Mouse (Mus musculus) hindbrain, embryonic 15.5 days (tissue): Measurements from ENCODE around the gene 4930519P11Rik. TPM values are rescaled to one million over a fixed set of nuclear protein-coding genes. Genes with fewer than 3 reads are reported as not detected.

ENCODE experiments used
- ATAC-seq: fragments of 200-750 bp; cut with Nextera tagmentation; 2 replicates; pipeline ENCODE4 v1.8.0; 2017; ENCODE audit warnings: low read depth, moderate number of reproducible peaks, moderate TSS enrichment; ENCODE audit not compliant: low FRiP score
- H3K27ac ChIP-seq: fragments of 300-500 bp; sonication (generic); replicated peaks from 2 replicates; pipeline ENCODE4 v1.5.1; 2015; ENCODE audit warnings: mild to moderate bottlenecking, inconsistent platforms
- H3K27me3 ChIP-seq: fragments of 300-500 bp; sonication (generic); 2 replicates; pipeline ENCODE4 v1.6.1; 2015; ENCODE audit warnings: control low read depth, inconsistent platforms
- H3K36me3 ChIP-seq: fragments of 300-500 bp; sonication (generic); 2 replicates; pipeline ENCODE4 v1.6.1; 2015; ENCODE audit warnings: control low read depth, inconsistent platforms
- H3K4me1 ChIP-seq: fragments of 300-500 bp; sonication (generic); replicated peaks from 2 replicates; pipeline ENCODE4 v1.6.1; 2015; ENCODE audit warnings: control low read depth, inconsistent platforms
- H3K4me2 ChIP-seq: fragments of 300-500 bp; sonication (generic); 2 replicates; pipeline ENCODE4 v1.6.1; 2015; ENCODE audit warnings: moderate library complexity, mild to moderate bottlenecking, inconsistent platforms
- H3K4me3 ChIP-seq: fragments of 300-500 bp; sonication (generic); 2 replicates; pipeline ENCODE4 v1.5.1; 2015; ENCODE audit warnings: mild to moderate bottlenecking, inconsistent platforms
- H3K9ac ChIP-seq: fragments of 300-500 bp; sonication (generic); 2 replicates; pipeline ENCODE4 v1.6.1; 2015; ENCODE audit warnings: inconsistent platforms
- H3K9me3 ChIP-seq: fragments of 300-500 bp; sonication (generic); 2 replicates; pipeline ENCODE4 v1.6.1; 2016; ENCODE audit warnings: control low read depth, inconsistent platforms
- WGBS: fragments of 180-500 bp; shearing (Covaris S2); methylation state at CpG from one replicate; pipeline ENCODE4 v1.1.7; 2015; 5-methylcytosine and 5-hydroxymethylcytosine counted together
- polyA plus RNA-seq: library from polyadenylated mRNA; unstranded; fragments of >200 nt; fragmentation: Nextera tagmentation; extraction: Ambion mirVana; gene quantifications from 2 replicates; pipeline ENCODE4 v1.2.1, GENCODE M21; 2015

4930519P11Rik gene
- polyA plus RNA-seq = 0.76 and 0.79 TPM in 2 replicates

- Histone ChIP-seq H3K27me3 (no peaks in the 10 kb centered on the region), H3K4me3 (peak within 1 kb of the TSS; percentile 67), H3K9me3 (no peaks in the 10 kb centered on the region), H3K9ac (peak within 1 kb of the TSS; percentile 75), H3K27ac (peak within 1 kb of the TSS; percentile 99), H3K36me3 (no peaks in the 10 kb centered on the region), H3K4me1 (peaks cover 28% of the 10 kb centered on the region), H3K4me2 (peak within 1 kb of the TSS; percentile 78)
- peak; percentile 95 for ATAC-seq
- WGBS = under 1% methylated on average over 83 of the region's 98 CpGs
Observed at GRCm38 (mm10) chr2:154613118-154614115, at the start of gene 4930519P11Rik, which contains the start of gene Zfp341. Gene 4930519P11Rik (minus strand): TSS chr2:154613437. Gene Zfp341 (plus strand): TSS chr2:154613297.

- peak overlapping the region; percentile 84 for H3K4me2 ChIP-seq
- WGBS = 87% methylated on average over 5 of the region's 5 CpGs
- ATAC-seq = no peak
- peaks cover 31% of the 10 kb centered on the region for H3K4me1 ChIP-seq
- H3K27me3 ChIP-seq = no peaks in the 10 kb centered on the region
- H3K9me3 ChIP-seq = no peaks in the 10 kb centered on the region
- no peak overlapping the region for H3K9ac ChIP-seq
- no peaks in the 10 kb centered on the region; the same call in 1 of the 2 replicates for H3K36me3 ChIP-seq
- H3K27ac ChIP-seq = no peak overlapping the region
- 0 out of 2 replicates have a peak overlapping the region, but pooled peaks have one; percentile 3 for H3K4me3 ChIP-seq
Observed at GRCm38 (mm10) chr2:154659531-154660074, 46.4 kb upstream of the 4930519P11Rik start.

- Histone ChIP-seq H3K27ac (no peak overlapping the region), H3K36me3 (no peaks in the 10 kb centered on the region; the same call in 1 of the 2 replicates), H3K4me1 (peaks cover 31% of the 10 kb centered on the region), H3K9me3 (no peaks in the 10 kb centered on the region), H3K4me2 (peak overlapping the region; percentile 84), H3K4me3 (0 out of 2 replicates have a peak overlapping the region, but pooled peaks have one; percentile 3), H3K27me3 (no peaks in the 10 kb centered on the region), H3K9ac (0 out of 2 replicates have a peak overlapping the region, but pooled peaks have one; percentile 97)
- ATAC-seq = no peak
- 76% methylated on average over 4 of the region's 4 CpGs for WGBS
Observed at GRCm38 (mm10) chr2:154659070-154659469, 45.8 kb upstream of the 4930519P11Rik start.

- Histone ChIP-seq H3K27ac (peak overlapping the region; percentile 80), H3K9me3 (no peaks in the 10 kb centered on the region), H3K4me3 (peak overlapping the region; percentile 95), H3K4me2 (peak overlapping the region; percentile 84), H3K4me1 (peaks cover 31% of the 10 kb centered on the region), H3K9ac (peak overlapping the region; percentile 97), H3K27me3 (no peaks in the 10 kb centered on the region), H3K36me3 (no peaks in the 10 kb centered on the region; the same call in 1 of the 2 replicates)
- ATAC-seq = no peak
- 20% methylated on average over 12 of the region's 12 CpGs for WGBS
Observed at GRCm38 (mm10) chr2:154657486-154658237, 44.4 kb upstream of the 4930519P11Rik start.

- ATAC-seq = peak; percentile 100
- H3K4me1 ChIP-seq = peaks cover 31% of the 10 kb centered on the region
- H3K27ac ChIP-seq = peak overlapping the region; percentile 80
- under 1% methylated on average over 62 of the region's 67 CpGs for WGBS
- no peaks in the 10 kb centered on the region for H3K27me3 ChIP-seq
- H3K9ac ChIP-seq = peak overlapping the region; percentile 97
- peak overlapping the region; percentile 95 for H3K4me3 ChIP-seq
- H3K4me2 ChIP-seq = peak overlapping the region; percentile 84
- H3K36me3 ChIP-seq = no peaks in the 10 kb centered on the region; the same call in 1 of the 2 replicates
- no peaks in the 10 kb centered on the region for H3K9me3 ChIP-seq
Observed at GRCm38 (mm10) chr2:154656710-154657485, 43.7 kb upstream of the 4930519P11Rik start.

GRCm38 (mm10) chr2:154655878-154656414 is 42.7 kb upstream of the 4930519P11Rik start:
- Histone ChIP-seq H3K4me1 (peaks cover 31% of the 10 kb centered on the region), H3K9me3 (no peaks in the 10 kb centered on the region), H3K27me3 (no peaks in the 10 kb centered on the region), H3K27ac (no peak overlapping the region; the same call in 1 of the 2 replicates), H3K36me3 (no peaks in the 10 kb centered on the region), H3K4me2 (peak overlapping the region; percentile 49), H3K4me3 (peak overlapping the region; percentile 95; the same call in 1 of the 2 replicates), H3K9ac (no peak overlapping the region)
- ATAC-seq = no peak
- WGBS = 83% methylated on average over 2 of the region's 2 CpGs

- Histone ChIP-seq H3K36me3 (no peaks in the 10 kb centered on the region), H3K9ac (no peak overlapping the region), H3K9me3 (no peaks in the 10 kb centered on the region), H3K4me2 (no peak overlapping the region), H3K4me3 (no peak overlapping the region), H3K4me1 (peaks cover 25% of the 10 kb centered on the region), H3K27me3 (no peaks in the 10 kb centered on the region), H3K27ac (no peak overlapping the region)
- ATAC-seq = no peak
- WGBS = 95% methylated on average over 12 of the region's 12 CpGs
Observed at GRCm38 (mm10) chr2:154654976-154655375, 41.7 kb upstream of the 4930519P11Rik start.

- Histone ChIP-seq H3K9ac (no peak within 1 kb of the TSS), H3K27ac (no peak within 1 kb of the TSS), H3K27me3 (no peaks in the 10 kb centered on the region), H3K4me3 (no peak within 1 kb of the TSS), H3K4me1 (peaks cover 2% of the 10 kb centered on the region; the same call in 1 of the 2 replicates), H3K9me3 (no peaks in the 10 kb centered on the region), H3K36me3 (0 out of 2 replicates have a peak, but pooled peaks cover 1% of the 10 kb centered on the region), H3K4me2 (no peak within 1 kb of the TSS)
- 66% methylated on average over 8 of the region's 8 CpGs for WGBS
- ATAC-seq = no peak
Observed at GRCm38 (mm10) chr2:154651363-154651762, 38.1 kb upstream of the 4930519P11Rik start, which contains the start of gene Chmp4b. Gene Chmp4b (plus strand): TSS chr2:154651705.

GRCm38 (mm10) chr2:154650404-154650803 is 37.2 kb upstream of the 4930519P11Rik start:
- WGBS = 78% methylated on average over 3 of the region's 3 CpGs
- peaks cover 10% of the 10 kb centered on the region for H3K36me3 ChIP-seq

GRCm38 (mm10) chr2:154648086-154648485 is 34.8 kb upstream of the 4930519P11Rik start:
- H3K9ac ChIP-seq = no peak overlapping the region
- WGBS = 28% methylated on average over 3 of the region's 3 CpGs
- no peaks in the 10 kb centered on the region for H3K4me1 ChIP-seq
- H3K4me2 ChIP-seq = no peak overlapping the region
- ATAC-seq = no peak
- no peak overlapping the region for H3K27ac ChIP-seq
- H3K36me3 ChIP-seq = peaks cover 19% of the 10 kb centered on the region
- H3K4me3 ChIP-seq = no peak overlapping the region
- no peaks in the 10 kb centered on the region for H3K27me3 ChIP-seq
- no peaks in the 10 kb centered on the region for H3K9me3 ChIP-seq

More at GRCm38 (mm10) chr2:154650404-154650803, 37.2 kb upstream of the 4930519P11Rik start:
- Histone ChIP-seq H3K4me1 (no peaks in the 10 kb centered on the region), H3K4me2 (no peak overlapping the region), H3K9me3 (no peaks in the 10 kb centered on the region), H3K4me3 (no peak overlapping the region), H3K9ac (no peak overlapping the region), H3K27me3 (no peaks in the 10 kb centered on the region), H3K27ac (no peak overlapping the region)
- no peak for ATAC-seq
